Mouse (Mus musculus) hindbrain, postnatal 0 days (tissue): ENCODE results near the gene Ndufaf2. TPM values are rescaled to one million over a fixed set of nuclear protein-coding genes. Genes with fewer than 3 reads are reported as not detected.

Experiments used
- ATAC-seq: fragments of 200-750 bp; cut with Nextera tagmentation; 2 replicates; pipeline ENCODE4 v1.8.0; 2017; ENCODE audit warnings: mild to moderate bottlenecking, moderate TSS enrichment, moderate library complexity
- DNase-seq: peaks from one replicate; pipeline ENCODE4 v3.0.0-alpha.2; 2015; ENCODE audit warnings: low spot score
- H3K27ac ChIP-seq: fragments of 300-500 bp; sonication (generic); 2 replicates; pipeline ENCODE4 v1.5.1; 2014; ENCODE audit warnings: mild to moderate bottlenecking
- H3K27me3 ChIP-seq: fragments of 300-500 bp; sonication (generic); 2 replicates; pipeline ENCODE4 v1.6.1; 2014; ENCODE audit warnings: low read length, mixed read lengths; ENCODE audit not compliant: insufficient read depth
- H3K36me3 ChIP-seq: fragments of 300-500 bp; sonication (generic); 2 replicates; pipeline ENCODE4 v1.6.1; 2014; ENCODE audit warnings: low read length, mixed read lengths; ENCODE audit not compliant: insufficient read depth
- H3K4me1 ChIP-seq: fragments of 300-500 bp; sonication (generic); 2 replicates; pipeline ENCODE4 v1.6.1; 2014; ENCODE audit warnings: antibody characterized with exemption, low read length, mixed read lengths; ENCODE audit not compliant: insufficient read depth
- H3K4me2 ChIP-seq: fragments of 300-500 bp; sonication (generic); 2 replicates; pipeline ENCODE4 v1.6.1; 2014; ENCODE audit warnings: low read depth, mild to moderate bottlenecking, low read length, moderate library complexity, mixed read lengths
- H3K4me3 ChIP-seq: fragments of 300-500 bp; sonication (generic); 2 replicates; pipeline ENCODE4 v1.5.1; 2014; ENCODE audit warnings: low read length
- H3K9ac ChIP-seq: fragments of 300-500 bp; sonication (generic); replicated peaks from 2 replicates; pipeline ENCODE4 v1.6.1; 2014; ENCODE audit warnings: mild to moderate bottlenecking, low read length, moderate library complexity, mixed read lengths
- H3K9me3 ChIP-seq: fragments of 300-500 bp; sonication (generic); 2 replicates; pipeline ENCODE4 v1.6.1; 2016; ENCODE audit warnings: low read length, mixed read lengths
- CTCF ChIP-seq: IDR thresholded peaks from 2 replicates; pipeline ENCODE4 v1.5.1; 2016; ENCODE audit warnings: antibody characterized with exemption, control low read depth, low read depth
- WGBS: fragments of 180-500 bp; shearing (Covaris S2); extraction: QIAGEN DNeasy Blood & Tissue Kit; methylation state at CpG from one replicate; pipeline ENCODE4 v1.1.7; 2014; 5-methylcytosine and 5-hydroxymethylcytosine counted together
- polyA plus RNA-seq: library from polyadenylated mRNA; unstranded; fragments of >200 nt; fragmentation: Nextera tagmentation; extraction: Ambion mirVana; gene quantifications from 2 replicates; pipeline ENCODE4 v1.2.1, GENCODE M21; 2015
- total RNA-seq: library from RNA; depleted of rRNA; stranded (reverse); fragments of >200 nt; gene quantifications from 2 replicates; pipeline ENCODE4 v1.2.3, GENCODE M21; 2014

The Ndufaf2 gene
- total and polyA plus RNA-seq, 2 experiments from 2014 or later: 8.2 to 74.9 TPM

- Histone ChIP-seq H3K4me3 (no peak overlapping the region), H3K4me2 (no peak overlapping the region), H3K9me3 (no peaks in the 10 kb centered on the region), H3K9ac (no peak overlapping the region), H3K27ac (no peak overlapping the region), H3K4me1 (no peaks in the 10 kb centered on the region), H3K27me3 (no peaks in the 10 kb centered on the region), H3K36me3 (no peaks in the 10 kb centered on the region)
- TF ChIP-seq CTCF: peak; percentile 85
- DNase-seq: peak; percentile 62
- ATAC-seq: no peak
These were observed 6.6 kb downstream of the Ndufaf2 start for GRCm38 (mm10) chr13:108151782-108152181.

- WGBS: 93% methylated on average over 8 of the region's 8 CpGs
- Histone ChIP-seq H3K36me3 (no peaks in the 10 kb centered on the region), H3K4me2 (no peak overlapping the region), H3K27me3 (no peaks in the 10 kb centered on the region), H3K4me3 (no peak overlapping the region), H3K9me3 (no peaks in the 10 kb centered on the region), H3K9ac (no peak overlapping the region), H3K4me1 (no peaks in the 10 kb centered on the region), H3K27ac (no peak overlapping the region)
- no peak for ATAC-seq
- no peak for TF ChIP-seq CTCF
- DNase-seq: no peak
These were observed 14.3 kb downstream of the Ndufaf2 start for GRCm38 (mm10) chr13:108144086-108144485.

- TF ChIP-seq CTCF: no peak
- DNase-seq: no peak
- WGBS: 74% methylated on average over 5 of the region's 5 CpGs
- no peak for ATAC-seq
- H3K36me3 ChIP-seq: no peaks in the 10 kb centered on the region
- no peak overlapping the region for H3K4me3 ChIP-seq
- H3K9ac ChIP-seq: no peak overlapping the region
- no peaks in the 10 kb centered on the region for H3K9me3 ChIP-seq
- H3K27me3 ChIP-seq: no peaks in the 10 kb centered on the region
- H3K4me1 ChIP-seq: no peaks in the 10 kb centered on the region
- no peak overlapping the region for H3K4me2 ChIP-seq
- no peak overlapping the region for H3K27ac ChIP-seq
These were observed 19.9 kb downstream of the Ndufaf2 start for GRCm38 (mm10) chr13:108138403-108138977.

- H3K9ac ChIP-seq: no peak overlapping the region
- no peak for ATAC-seq
- H3K9me3 ChIP-seq: no peaks in the 10 kb centered on the region
- H3K36me3 ChIP-seq: no peaks in the 10 kb centered on the region
- H3K4me2 ChIP-seq: no peak overlapping the region
- TF ChIP-seq CTCF: no peak
- H3K4me3 ChIP-seq: no peak overlapping the region
- 89% methylated on average over 6 of the region's 6 CpGs for WGBS
- DNase-seq: no peak
- H3K27me3 ChIP-seq: no peaks in the 10 kb centered on the region
- no peak overlapping the region for H3K27ac ChIP-seq
- H3K4me1 ChIP-seq: no peaks in the 10 kb centered on the region
These were observed 22.8 kb downstream of the Ndufaf2 start for GRCm38 (mm10) chr13:108135617-108136016.

- Histone ChIP-seq H3K4me1 (no peaks in the 10 kb centered on the region), H3K36me3 (no peaks in the 10 kb centered on the region), H3K27me3 (no peaks in the 10 kb centered on the region), H3K4me3 (no peak overlapping the region), H3K27ac (no peak overlapping the region), H3K9me3 (no peaks in the 10 kb centered on the region), H3K9ac (no peak overlapping the region), H3K4me2 (no peak overlapping the region)
- DNase-seq (no peak), ATAC-seq (no peak)
- no peak for TF ChIP-seq CTCF
- 68% methylated on average over 6 of the region's 6 CpGs for whole genome bisulfite sequencing
These were observed 26.2 kb downstream of the Ndufaf2 start for GRCm38 (mm10) chr13:108132031-108132819.

- Histone ChIP-seq H3K9ac (no peak overlapping the region), H3K27ac (no peak overlapping the region), H3K36me3 (no peaks in the 10 kb centered on the region), H3K9me3 (no peaks in the 10 kb centered on the region), H3K4me3 (no peak overlapping the region), H3K4me1 (no peaks in the 10 kb centered on the region), H3K27me3 (no peaks in the 10 kb centered on the region), H3K4me2 (no peak overlapping the region)
- DNase-seq (no peak), ATAC-seq (no peak)
- 89% methylated on average over 5 of the region's 5 CpGs for WGBS
- TF ChIP-seq CTCF: no peak
These were observed 27.7 kb downstream of the Ndufaf2 start for GRCm38 (mm10) chr13:108130737-108131136.

GRCm38 (mm10) chr13:108129070-108129469 is 29.4 kb downstream of the Ndufaf2 start:
- Histone ChIP-seq H3K27ac (no peak overlapping the region), H3K36me3 (no peaks in the 10 kb centered on the region), H3K4me3 (no peak overlapping the region), H3K27me3 (no peaks in the 10 kb centered on the region), H3K4me1 (no peaks in the 10 kb centered on the region), H3K9ac (no peak overlapping the region), H3K9me3 (no peaks in the 10 kb centered on the region), H3K4me2 (no peak overlapping the region)
- DNase-seq (peak; percentile 23), ATAC-seq (no peak)
- WGBS: 58% methylated on average over 7 of the region's 7 CpGs
- TF ChIP-seq CTCF: peak; percentile 28; the same call in 1 of the 2 replicates
